In the genomic region with DNA sequence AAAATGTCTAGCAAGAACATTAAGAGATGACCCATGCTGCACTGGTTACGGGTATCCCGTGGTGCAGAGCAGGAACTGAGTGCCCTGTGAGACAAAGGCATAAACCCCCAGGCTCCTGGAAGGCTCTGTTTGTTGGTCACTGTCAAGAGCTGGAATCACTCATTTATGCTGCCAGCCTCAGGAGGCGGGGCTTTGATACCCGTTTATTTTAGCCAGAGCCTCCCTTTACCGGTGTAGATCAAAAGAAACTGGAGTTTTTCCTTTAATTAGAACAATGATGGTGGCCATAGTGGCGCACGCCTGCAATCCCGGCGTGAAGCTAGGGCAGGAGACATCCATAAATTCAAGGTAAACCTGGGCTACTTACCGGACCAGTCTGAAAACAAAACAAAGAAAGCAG, we compare ENCODE assay signal across 17 mouse cellular contexts. TPM values are rescaled to one million over a fixed set of nuclear protein-coding genes. Genes with fewer than 3 reads are reported as not detected.
"Had no signal": no experiment of that assay in that cellular context is flagged by ENCODE, and none has a peak within 500 bp of the region (broad histone marks: within the 10 kb centered on the region; RNA-seq: fewer than 3 reads in every experiment).

No protein-coding gene starts in this region.

- H3K27ac ChIP-seq: kidney, embryonic 15.5 days; midbrain, embryonic 10.5 days; neural tube, embryonic 15.5 days had no signal

- DNase-seq: kidney, postnatal 14 days; left cerebral cortex, postnatal 4 days; lung, embryonic 14.5 days; lung, postnatal 4 days; midbrain, embryonic 14.5 days; right cerebral cortex, postnatal 25 days; thymus, adult 2 months; thymus, postnatal 25 days had no signal

- H3K36me3 ChIP-seq: neural tube, embryonic 15.5 days had no signal

- H3K4me3 ChIP-seq: kidney, embryonic 15.5 days; limb, embryonic 13.5 days; midbrain, embryonic 10.5 days; myocyte; neural tube, embryonic 15.5 days had no signal

- H3K9me3 ChIP-seq: kidney, embryonic 15.5 days; limb, embryonic 13.5 days; neural tube, embryonic 15.5 days had no signal

- H3K27me3 ChIP-seq: kidney, embryonic 15.5 days; limb, embryonic 13.5 days; neural tube, embryonic 15.5 days had no signal

- H3K9ac ChIP-seq: kidney, embryonic 15.5 days; limb, embryonic 13.5 days; lung, embryonic 14.5 days; neural tube, embryonic 15.5 days had no signal

- H3K4me2 ChIP-seq: kidney, embryonic 15.5 days; limb, embryonic 13.5 days; lung, embryonic 14.5 days; neural tube, embryonic 15.5 days had no signal

RNA-seq across cellular contexts. Expression of gene Hspb3, which starts 57.8 kb away (rescaled TPM):
- total RNA-seq: liver, adult 2 months; megakaryocyte, adult 5-6 weeks had no signal
- polyA plus RNA-seq: large intestine, adult 2 months; liver, adult 2 months; lung, embryonic 14.5 days; midbrain, embryonic 10.5 days; small intestine, adult 2 months had no signal
